Mouse (Mus musculus) bone marrow macrophage, adult 2 months (primary cell): ENCODE data around the gene Erc2. TPM values are rescaled to one million over a fixed set of nuclear protein-coding genes. Genes with fewer than 3 reads are reported as not detected.

Experiments
- H3K27ac ChIP-seq: 2 replicates; pipeline ENCODE4 v1.5.1; 2012; ENCODE audit warnings: low read depth, low read length; ENCODE audit not compliant: insufficient read depth
- H3K4me1 ChIP-seq: 2 replicates; pipeline ENCODE4 v1.6.1; 2012; ENCODE audit warnings: low read length; ENCODE audit not compliant: control insufficient read depth, insufficient read depth
- H3K4me3 ChIP-seq: 2 replicates; pipeline ENCODE4 v1.5.1; 2012; ENCODE audit warnings: mild to moderate bottlenecking, low read length, moderate library complexity; ENCODE audit not compliant: insufficient read depth
- CTCF ChIP-seq: IDR thresholded peaks from 2 replicates; pipeline ENCODE4 v1.5.1; 2012; ENCODE audit warnings: low read depth, mild to moderate bottlenecking, low read length, moderate library complexity
- POLR2A ChIP-seq: IDR thresholded peaks from 2 replicates; pipeline ENCODE4 v1.6.1; 2012; ENCODE audit warnings: mild to moderate bottlenecking, low read depth, low read length, borderline replicate concordance
- polyA plus RNA-seq: library from polyadenylated mRNA; stranded (reverse); fragments of >200 nt; gene quantifications from 2 replicates; pipeline ENCODE4 v1.2.4, GENCODE M21; 2012; ENCODE audit not compliant: missing spikeins, insufficient read depth, insufficient read length

Gene Erc2
- polyA plus RNA-seq, 1 experiment, result not detected

DNA sequence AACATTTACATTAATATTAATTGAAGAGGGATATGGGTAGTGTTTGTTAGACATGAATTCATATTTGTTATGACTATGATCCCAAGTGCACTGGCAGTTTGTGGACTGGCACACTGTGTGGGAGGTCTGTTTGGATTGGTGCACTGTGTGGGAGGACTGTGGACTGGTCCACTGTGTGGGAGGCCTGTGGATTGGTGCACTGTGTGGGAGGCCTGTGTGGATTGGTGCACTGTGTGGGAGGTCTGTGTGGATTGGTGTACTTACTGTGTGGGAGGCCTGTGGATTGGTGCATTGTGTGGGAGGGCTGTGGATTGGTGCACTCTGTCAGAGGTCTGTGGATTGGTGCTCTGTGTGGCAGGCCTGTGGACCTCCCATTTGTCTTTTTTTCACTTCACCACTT, 331.6 kb downstream of the Erc2 start:
- no peak for TF ChIP-seq POLR2A
- TF ChIP-seq CTCF, result no peak
- Histone ChIP-seq H3K4me3 (no peak overlapping the region), H3K27ac (no peak overlapping the region), H3K4me1 (no peaks in the 10 kb centered on the region)

DNA sequence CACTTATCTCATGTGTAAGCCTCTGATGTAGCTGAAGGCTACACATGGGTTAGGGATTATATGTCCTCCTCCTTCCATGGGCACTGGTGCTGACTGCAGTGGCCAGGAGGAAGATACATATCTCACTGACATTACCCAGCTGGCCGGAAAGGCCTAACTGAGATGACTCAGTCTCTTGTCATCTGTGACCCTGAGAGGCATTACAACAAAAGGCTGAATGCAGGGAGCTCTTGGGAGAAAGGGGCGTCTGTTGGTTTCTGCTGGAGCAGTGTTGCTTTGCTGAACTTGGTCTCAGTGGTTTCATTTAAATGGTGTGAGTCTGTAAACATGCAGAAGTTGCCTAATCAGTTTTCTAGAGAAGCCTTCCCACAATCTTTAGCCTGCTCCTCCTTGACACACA, 334.6 kb downstream of the Erc2 start:
- Histone ChIP-seq H3K27ac (no peak overlapping the region), H3K4me3 (no peak overlapping the region), H3K4me1 (no peaks in the 10 kb centered on the region)
- no peak for TF ChIP-seq POLR2A
- TF ChIP-seq CTCF, result no peak

DNA sequence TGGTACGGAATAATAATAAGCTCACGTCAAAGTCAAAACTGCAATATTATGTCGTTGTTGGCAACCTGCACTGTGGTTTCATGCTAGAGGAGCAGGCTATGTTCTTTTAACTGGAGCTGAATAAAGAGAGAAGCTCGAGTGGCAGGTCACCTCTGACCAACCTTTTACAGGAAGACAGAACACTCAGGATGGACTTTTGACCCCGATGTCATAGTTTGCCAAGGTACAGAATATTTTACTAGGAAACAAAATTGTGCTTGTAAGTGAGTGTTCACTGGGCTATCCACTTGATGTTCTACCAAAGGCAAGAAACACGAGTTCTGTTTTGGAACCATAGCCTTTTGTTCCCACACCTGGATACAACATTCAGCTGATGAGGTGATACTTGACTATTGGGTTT, 351.5 kb downstream of the Erc2 start:
- no peaks in the 10 kb centered on the region for H3K4me1 ChIP-seq
- no peak overlapping the region for H3K27ac ChIP-seq
- H3K4me3 ChIP-seq, result no peak overlapping the region
- no peak for TF ChIP-seq CTCF
- TF ChIP-seq POLR2A, result no peak

DNA sequence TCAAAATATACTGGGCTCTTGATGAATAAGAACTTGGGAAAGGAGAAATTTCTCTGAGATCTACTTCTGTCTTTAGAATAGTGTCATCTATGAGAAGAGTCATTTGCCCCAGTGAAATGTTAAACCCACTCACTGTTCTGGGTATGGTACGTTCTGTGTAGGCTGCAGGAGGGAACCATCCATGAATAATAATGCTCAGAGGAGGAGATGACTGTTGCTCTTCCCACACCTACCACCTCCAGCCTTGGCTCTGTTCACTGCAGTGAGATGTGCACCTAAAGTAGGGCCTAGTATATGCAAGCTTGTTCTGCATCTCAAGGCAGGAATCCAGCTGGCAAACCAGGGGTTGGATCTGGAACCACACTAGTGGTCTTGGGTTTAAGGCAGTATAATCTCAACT, 353.4 kb downstream of the Erc2 start:
- H3K27ac ChIP-seq, result no peak overlapping the region
- no peaks in the 10 kb centered on the region for H3K4me1 ChIP-seq
- TF ChIP-seq CTCF (no peak), POLR2A (no peak)
- H3K4me3 ChIP-seq, result no peak overlapping the region

DNA sequence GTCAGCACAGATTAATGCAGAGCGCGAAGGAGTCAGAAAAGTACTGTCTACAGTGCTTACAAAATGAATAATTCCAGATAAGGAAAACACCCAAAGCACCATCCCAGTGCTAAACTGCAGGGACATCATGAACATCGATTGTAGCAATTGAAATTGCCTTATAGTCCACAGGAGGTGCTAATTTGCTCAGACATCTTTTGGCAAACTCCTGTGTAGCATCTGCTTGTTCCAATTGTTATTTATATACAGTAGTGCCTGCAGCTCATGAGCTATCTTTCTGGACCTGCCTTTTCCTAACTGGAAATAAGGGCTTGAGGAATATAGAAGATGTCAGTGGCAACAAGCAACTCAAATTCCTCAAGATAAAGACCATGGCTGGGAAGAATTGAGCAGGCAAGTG, 362.5 kb downstream of the Erc2 start:
- no peak overlapping the region for H3K27ac ChIP-seq
- no peaks in the 10 kb centered on the region for H3K4me1 ChIP-seq
- TF ChIP-seq POLR2A (no peak), CTCF (no peak)
- H3K4me3 ChIP-seq, result no peak overlapping the region

DNA sequence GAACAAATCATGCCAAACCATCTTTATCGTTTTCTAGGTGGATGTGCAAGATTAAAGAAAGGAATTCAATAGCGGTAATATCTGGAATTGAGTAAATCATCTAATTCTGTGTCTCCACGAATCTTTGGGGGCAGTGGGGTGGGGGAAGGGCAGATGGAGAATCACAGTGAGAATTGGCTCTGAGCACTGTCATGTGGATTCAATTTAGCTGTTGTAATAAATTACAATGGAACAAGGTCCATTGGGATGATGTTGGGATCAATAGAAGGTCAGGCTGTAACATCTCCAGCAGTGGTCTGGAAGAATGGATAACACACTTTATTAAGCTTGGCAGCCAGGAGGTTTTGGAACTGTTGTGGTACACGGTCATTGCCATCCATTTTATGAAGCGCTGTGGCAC, 363.0 kb downstream of the Erc2 start:
- H3K27ac ChIP-seq, result no peak overlapping the region
- no peak overlapping the region for H3K4me3 ChIP-seq
- TF ChIP-seq CTCF (no peak), POLR2A (no peak)
- H3K4me1 ChIP-seq, result no peaks in the 10 kb centered on the region

DNA sequence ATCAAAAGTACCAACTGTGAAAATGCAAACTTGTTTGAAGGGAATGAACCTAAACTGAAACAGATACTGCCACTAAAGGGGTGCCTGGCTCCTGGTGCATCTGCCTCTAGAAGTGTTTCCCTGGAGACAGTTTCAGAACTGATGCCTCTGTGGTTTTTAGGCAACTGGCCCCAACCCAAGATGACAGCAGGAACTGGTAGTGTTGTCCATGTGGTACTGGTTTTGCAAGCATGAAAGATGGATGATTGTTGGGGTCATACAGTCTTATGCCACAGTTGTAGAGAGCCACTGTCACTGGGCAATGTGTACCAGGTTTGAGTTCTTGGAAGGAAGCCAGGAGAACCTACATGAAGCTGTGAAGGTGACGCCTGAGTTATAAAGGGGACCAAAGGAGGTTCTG, 365.2 kb downstream of the Erc2 start:
- no peak overlapping the region for H3K27ac ChIP-seq
- H3K4me1 ChIP-seq, result no peaks in the 10 kb centered on the region
- TF ChIP-seq CTCF, result no peak
- TF ChIP-seq POLR2A, result no peak
- H3K4me3 ChIP-seq, result no peak overlapping the region

DNA sequence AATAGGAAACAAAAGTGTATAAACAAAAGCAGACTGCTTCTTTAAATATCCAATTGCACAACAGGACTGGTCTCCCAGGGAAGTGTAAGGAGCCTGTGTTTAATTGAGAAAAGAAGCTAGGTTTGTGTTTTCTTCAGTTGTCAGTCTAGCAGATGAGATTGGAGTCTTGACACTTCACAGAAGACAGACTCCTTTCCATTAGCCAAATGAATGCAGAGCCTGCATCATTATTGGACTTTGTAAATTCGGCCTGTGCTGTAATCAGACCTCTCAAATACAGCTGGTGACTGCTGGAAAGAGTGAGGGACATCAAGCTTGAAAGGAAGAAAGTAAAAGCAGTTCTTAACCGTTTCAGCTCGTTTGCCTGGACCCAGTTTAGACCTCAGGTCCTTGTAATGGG, 376.3 kb downstream of the Erc2 start:
- Histone ChIP-seq H3K4me1 (no peaks in the 10 kb centered on the region), H3K27ac (no peak overlapping the region), H3K4me3 (no peak overlapping the region)
- TF ChIP-seq CTCF, result no peak
- TF ChIP-seq POLR2A, result no peak

DNA sequence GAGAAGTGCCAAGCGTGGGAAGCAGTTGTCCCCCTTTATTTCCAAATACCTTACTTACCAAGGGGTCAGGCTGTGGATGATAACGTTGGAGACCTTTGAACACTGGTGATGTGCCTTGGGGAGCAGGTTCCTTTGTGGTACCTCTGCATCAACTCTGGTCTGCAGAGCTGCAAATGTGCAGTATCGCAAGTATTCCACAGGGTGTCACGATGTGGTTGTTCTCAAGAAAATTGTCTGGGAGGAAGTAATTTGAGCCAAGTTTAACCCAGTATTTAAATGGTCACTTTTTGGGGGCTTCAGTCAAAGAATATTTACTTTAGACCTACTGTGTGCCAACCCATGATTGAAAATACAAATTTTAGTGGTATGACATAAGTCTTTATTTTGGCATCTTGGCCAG, 381.8 kb downstream of the Erc2 start:
- Histone ChIP-seq H3K4me1 (no peaks in the 10 kb centered on the region), H3K27ac (no peak overlapping the region), H3K4me3 (no peak overlapping the region)
- TF ChIP-seq POLR2A (no peak), CTCF (no peak)

DNA sequence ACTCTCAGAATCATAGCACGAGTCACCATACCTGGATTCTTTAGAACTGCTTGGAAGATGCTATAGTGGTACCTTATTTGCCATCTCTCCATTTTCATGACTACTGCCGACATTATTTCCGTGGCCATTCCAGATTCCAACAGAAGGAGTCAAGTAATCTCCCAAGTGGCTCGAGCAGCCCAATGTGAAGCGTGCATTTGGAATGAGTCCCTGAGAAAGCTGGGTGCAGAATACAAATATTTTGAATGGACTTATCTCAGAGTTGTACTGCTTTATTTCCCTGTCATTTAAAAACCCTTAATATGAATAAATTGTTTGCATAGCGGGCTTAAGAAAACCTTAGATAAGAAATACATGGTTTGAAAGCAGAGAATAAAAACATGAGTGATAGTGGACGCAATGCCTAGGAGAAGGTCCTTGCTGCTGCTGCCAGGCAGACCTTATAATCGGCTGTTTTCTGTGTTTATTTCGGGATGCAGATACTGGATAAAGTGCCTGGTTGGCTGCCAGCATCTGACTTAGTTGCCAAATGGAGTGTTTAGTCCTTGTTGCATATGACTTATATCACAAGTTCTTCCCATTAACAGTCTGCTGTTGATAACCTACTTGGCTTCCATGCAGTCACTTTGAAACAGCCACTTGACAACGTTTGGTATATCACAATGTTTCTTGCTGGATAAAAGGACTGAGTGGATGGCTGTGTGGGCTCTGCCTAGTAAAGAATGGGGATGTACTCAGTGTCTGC, 388.5 kb downstream of the Erc2 start:
- no peaks in the 10 kb centered on the region for H3K4me1 ChIP-seq
- TF ChIP-seq POLR2A (no peak), CTCF (no peak)
- no peak overlapping the region for H3K4me3 ChIP-seq
- H3K27ac ChIP-seq, result no peak overlapping the region
